Mouse (Mus musculus) CH12.LX (cell line): ENCODE results near the gene Robo3. TPM values are rescaled to one million over a fixed set of nuclear protein-coding genes. Genes with fewer than 3 reads are reported as not detected.

Experiments
- DNase-seq: peaks from one replicate; pipeline ENCODE4 v3.0.0-alpha.2; 2013; ENCODE audit errors: extremely low read depth
- H3K27ac ChIP-seq: 2 replicates; pipeline ENCODE4 v1.5.1; 2012; ENCODE audit warnings: low read depth, mild to moderate bottlenecking, control low read depth, moderate library complexity; ENCODE audit not compliant: insufficient read depth
- H3K27me3 ChIP-seq: replicated peaks from 2 replicates; pipeline ENCODE3; 2012; ENCODE audit warnings: inconsistent platforms
- H3K36me3 ChIP-seq, 2 experiments: replicated peaks in 1 of 2; 2 replicates each; pipeline versions ENCODE3 to v1.6.1; 2012; ENCODE audit warnings: inconsistent platforms in 1 of 2, low read length in 1 of 2, mild to moderate bottlenecking in 1 of 2, mixed read lengths in 1 of 2, moderate library complexity in 1 of 2; ENCODE audit not compliant: control insufficient read depth in 1 of 2, insufficient read depth in 1 of 2
- H3K4me1 ChIP-seq, 2 experiments: 2 replicates each; pipeline ENCODE4 v1.6.1; 2012; ENCODE audit warnings: inconsistent platforms in 1 of 2, moderate library complexity in 1 of 2; ENCODE audit not compliant: insufficient read depth in 2 of 2, control insufficient read depth in 1 of 2
- H3K4me2 ChIP-seq: 2 replicates; pipeline ENCODE4 v1.6.1; 2012; ENCODE audit warnings: low read depth, mild to moderate bottlenecking, control low read depth; ENCODE audit not compliant: poor library complexity, insufficient read depth, severe bottlenecking
- H3K4me3 ChIP-seq, 3 experiments: fragments of 150-350 bp in 1 of 3; sonication (generic) in 1 of 3; replicated peaks in 1 of 3; 2 replicates each; pipeline versions ENCODE3 to v1.5.1; 2011 to 2012; ENCODE audit warnings: low read depth in 2 of 3, low read length in 2 of 3, mild to moderate bottlenecking in 2 of 3, moderate library complexity in 2 of 3, control low read depth in 1 of 3, improper control_type of control experiment in 1 of 3, inconsistent platforms in 1 of 3, mixed read lengths in 1 of 3; ENCODE audit not compliant: poor library complexity in 1 of 3
- H3K79me2 ChIP-seq: replicated peaks from 2 replicates; pipeline ENCODE4 v1.6.1; 2012; ENCODE audit warnings: mild to moderate bottlenecking, moderate library complexity; ENCODE audit not compliant: control insufficient read depth, poor library complexity, insufficient read depth, severe bottlenecking; ENCODE audit errors: extremely low read depth
- H3K9ac ChIP-seq: 2 replicates; pipeline ENCODE4 v1.6.1; 2012; ENCODE audit warnings: low read depth, mild to moderate bottlenecking, control low read depth, moderate library complexity; ENCODE audit not compliant: insufficient read depth
- H3K9me3 ChIP-seq: replicated peaks from 2 replicates; pipeline ENCODE3; 2012; ENCODE audit warnings: low read length, inconsistent platforms, mixed read lengths
- BHLHE40 ChIP-seq: IDR thresholded peaks from 2 replicates; pipeline ENCODE4 v1.6.1; 2011; ENCODE audit warnings: mild to moderate bottlenecking, low read depth, low read length, improper control_type of control experiment
- CHD2 ChIP-seq: IDR thresholded peaks from 2 replicates; pipeline ENCODE4 v1.6.1; 2011; ENCODE audit warnings: low read length, improper control_type of control experiment
- CTCF ChIP-seq, 2 experiments: IDR thresholded peaks in 1 of 2; conservative IDR thresholded peaks in 1 of 2; 2 replicates each; pipeline ENCODE4 v1.5.1; 2011 to 2012; ENCODE audit warnings: low read depth in 2 of 2, low read length in 2 of 2, improper control_type of control experiment in 1 of 2, inconsistent platforms in 1 of 2, mild to moderate bottlenecking in 1 of 2, moderate library complexity in 1 of 2
- ELF1 ChIP-seq: IDR thresholded peaks from 2 replicates; pipeline ENCODE4 v1.6.1; 2014; ENCODE audit warnings: low read depth, mild to moderate bottlenecking, inconsistent platforms, low read length, improper control_type of control experiment
- JUN ChIP-seq: IDR thresholded peaks from 2 replicates; pipeline ENCODE4 v1.6.1; 2011; ENCODE audit warnings: low read depth, mild to moderate bottlenecking, low read length, improper control_type of control experiment, moderate library complexity; ENCODE audit not compliant: insufficient read depth
- JUND ChIP-seq: conservative IDR thresholded peaks from 2 replicates; pipeline ENCODE4 v1.6.1; 2011; ENCODE audit warnings: low read depth, low read length, improper control_type of control experiment
- KAT2A ChIP-seq: IDR thresholded peaks from 2 replicates; pipeline ENCODE4 v1.6.1; 2012; ENCODE audit warnings: low read length, improper control_type of control experiment, inconsistent platforms; ENCODE audit not compliant: insufficient replicate concordance
- NELFE ChIP-seq: IDR thresholded peaks from 2 replicates; pipeline ENCODE4 v1.6.1; 2011; ENCODE audit warnings: low read depth, low read length, improper control_type of control experiment
- PAX5 ChIP-seq: IDR thresholded peaks from 2 replicates; pipeline ENCODE4 v1.6.1; 2012; ENCODE audit warnings: low read length, inconsistent platforms, mixed read lengths
- POLR2AphosphoS2 ChIP-seq: IDR thresholded peaks from 2 replicates; pipeline ENCODE4 v1.6.1; 2011; ENCODE audit warnings: low read depth, low read length, improper control_type of control experiment
- SIN3A ChIP-seq: IDR thresholded peaks from 2 replicates; pipeline ENCODE4 v1.6.1; 2012; ENCODE audit warnings: low read length, improper control_type of control experiment, inconsistent platforms
- TBP ChIP-seq: conservative IDR thresholded peaks from 2 replicates; pipeline ENCODE4 v1.6.1; 2011; ENCODE audit warnings: low read depth, low read length, improper control_type of control experiment
- ZMIZ1 ChIP-seq: IDR thresholded peaks from 2 replicates; pipeline ENCODE4 v1.6.1; 2012; ENCODE audit warnings: low read depth, mild to moderate bottlenecking, inconsistent platforms, low read length, improper control_type of control experiment
- ZNF384 ChIP-seq: IDR thresholded peaks from 2 replicates; pipeline ENCODE4 v1.6.1; 2012; ENCODE audit warnings: low read depth, low read length, improper control_type of control experiment, inconsistent platforms
- dilution Hi-C: fragments of 300-500 bp; cut with MboI; formaldehyde crosslinking; loops from 2 replicates; pipeline ENCODE4 v1.14.3; 2020; ENCODE audit warnings: low sequenced_read_pairs; ENCODE audit not compliant: extremely low pct_unique_long_range_greater_than_20kb, extremely low pct_ligation_motif_present
- in situ Hi-C: fragments of 300-500 bp; cut with MboI; formaldehyde crosslinking; loops from 3 replicates; pipeline ENCODE4 v1.14.3; 2019; ENCODE audit warnings: low sequenced_read_pairs, low pct_ligation_motif_present, low pct_unique_long_range_greater_than_20kb, mixed read lengths
- polyA plus RNA-seq: library from polyadenylated mRNA; unstranded; fragments of >175 nt; gene quantifications from 2 replicates; pipeline ENCODE4 v1.2.1, GENCODE M21; 2012; ENCODE audit warnings: low read depth; ENCODE audit not compliant: insufficient read length
- total RNA-seq, 2 experiments: library from RNA; depleted of rRNA; stranded (reverse); fragments of 300-350 nt in 1 of 2; fragments of >200 nt in 1 of 2; gene quantifications; 2 replicates each; pipeline ENCODE4 v1.2.3; 2012 to 2014

The Robo3 gene
- total and polyA plus RNA-seq, 3 experiments = 0.41 to 0.76 (median 0.59) TPM

DNA sequence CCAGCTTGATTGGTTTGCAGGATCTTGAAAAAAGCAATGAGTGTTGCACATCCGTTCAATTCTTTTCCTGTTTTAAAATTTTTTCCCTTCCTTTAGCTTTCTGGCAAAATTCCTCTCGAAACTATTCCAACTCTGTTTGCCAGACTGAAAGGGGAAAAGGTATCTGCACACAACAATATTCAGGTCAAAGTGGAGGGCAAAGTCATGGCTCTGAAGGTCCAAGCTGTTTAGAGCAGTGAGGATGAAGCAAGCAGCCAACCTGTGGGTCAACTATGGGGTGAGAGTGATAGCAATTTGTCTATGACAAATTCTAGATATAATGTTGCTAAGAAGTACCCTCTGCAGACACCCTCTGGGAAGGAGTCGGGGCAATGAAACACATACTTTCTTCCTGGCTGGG is 18.4 kb downstream of the Robo3 start:
- no peak overlapping the region for H3K4me2 ChIP-seq
- TF ChIP-seq ZNF384 (no peak), CHD2 (no peak), BHLHE40 (no peak), POLR2AphosphoS2 (no peak), CTCF (conservative IDR thresholded peaks at IDR 0.05 in 1 of 2, IDR thresholded peaks at IDR 0.05 in 1 of 2; ENCODE audit: low read depth in 2 of 2, low read length in 2 of 2) (no peak), SIN3A (no peak), JUN (no peak), NELFE (no peak)
- H3K27me3 ChIP-seq = peaks cover 28% of the 10 kb centered on the region
- H3K9ac ChIP-seq = no peak overlapping the region
- H3K4me3 ChIP-seq = no peak overlapping the region
- in situ Hi-C loops (loop anchor here (25.0 kb wide), 1 partner anchor 523 kb away; no protein-coding TSS in a partner anchor), dilution Hi-C loops (no loop called here)
- H3K27ac ChIP-seq = no peak overlapping the region
- H3K79me2 ChIP-seq = no peaks in the 10 kb centered on the region
- no peaks in the 10 kb centered on the region for H3K36me3 ChIP-seq
- H3K9me3 ChIP-seq = no peaks in the 10 kb centered on the region
- no peak for DNase-seq
- H3K4me1 ChIP-seq = peaks cover 14 to 18% of the 10 kb centered on the region in 2 experiments

DNA sequence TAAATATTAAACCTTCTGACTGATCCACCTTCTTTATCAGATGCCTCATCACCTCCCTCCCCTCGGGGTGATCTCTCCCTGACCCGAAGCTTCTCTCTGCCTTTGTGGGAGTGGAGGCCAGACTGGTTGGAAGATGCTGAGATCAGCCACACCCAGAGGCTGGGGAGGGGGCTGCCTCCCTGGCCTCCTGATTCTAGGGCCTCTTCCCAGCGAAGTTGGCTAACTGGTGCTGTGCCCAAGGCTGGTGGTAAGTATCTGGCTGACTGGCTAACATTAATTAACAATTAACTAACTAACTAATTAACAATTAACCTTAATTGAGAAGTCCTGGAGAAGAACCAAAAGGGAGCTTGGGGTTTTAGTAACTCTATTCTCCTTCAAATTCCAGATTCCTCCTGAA is 20.1 kb downstream of the Robo3 start:
- no peak overlapping the region for H3K9ac ChIP-seq
- H3K4me3 ChIP-seq = no peak overlapping the region
- no peak for TF ChIP-seq KAT2A
- TF ChIP-seq ELF1 = no peak
- TF ChIP-seq TBP = no peak
- no peak for TF ChIP-seq JUND
- no peak for TF ChIP-seq ZMIZ1
- no peak for TF ChIP-seq PAX5
- no peaks in the 10 kb centered on the region for H3K79me2 ChIP-seq
- in situ Hi-C loops = loop anchor here (25.0 kb wide), 1 partner anchor 524 kb away; no protein-coding TSS in a partner anchor
- H3K36me3 ChIP-seq = no peaks in the 10 kb centered on the region
- DNase-seq = no peak
- dilution Hi-C loops = no loop called here
- no peaks in the 10 kb centered on the region for H3K9me3 ChIP-seq
- no peak overlapping the region for H3K27ac ChIP-seq
- no peak overlapping the region for H3K4me2 ChIP-seq
- H3K27me3 ChIP-seq = peaks cover 42% of the 10 kb centered on the region
- H3K4me1 ChIP-seq = peaks cover 0 to 4% of the 10 kb centered on the region in 2 experiments; a peak in 2 of 4 replicates
